Mouse (Mus musculus): ENCODE data around the gene Cdkl4.
"Not testable (repeated sequence)": the region's sequence is repeated elsewhere in the genome, so short reads cannot be mapped to it uniquely, and the experiment has no call there.

The Cdkl4 gene

GRCm38 (mm10) chr17:80563762-80564610 is 13.6 kb downstream of the Cdkl4 start:
- DNase-seq = not testable (repeated sequence)

GRCm38 (mm10) chr17:80562792-80563191 is 14.8 kb downstream of the Cdkl4 start:
- DNase-seq = no peak

- peak; percentile 86 to 88 for DNase-seq
Observed at GRCm38 (mm10) chr17:80560669-80561401, 16.8 kb downstream of the Cdkl4 start.

- no peak for DNase-seq
Observed at GRCm38 (mm10) chr17:80559745-80560144, 17.9 kb downstream of the Cdkl4 start.

GRCm38 (mm10) chr17:80559050-80559449 is 18.6 kb downstream of the Cdkl4 start:
- DNase-seq = peak; percentile 75 to 78

- DNase-seq = peak; percentile 19 to 52
Observed at GRCm38 (mm10) chr17:80558583-80558982, 19.0 kb downstream of the Cdkl4 start.

- DNase-seq = no peak
Observed at GRCm38 (mm10) chr17:80557461-80557860, 20.2 kb downstream of the Cdkl4 start.

GRCm38 (mm10) chr17:80553318-80554270 is 24.0 kb downstream of the Cdkl4 start:
- peak; percentile 80 to 89 for DNase-seq

- DNase-seq = no peak
Observed at GRCm38 (mm10) chr17:80552653-80553052, 25.0 kb downstream of the Cdkl4 start.

GRCm38 (mm10) chr17:80550981-80551380 is 26.6 kb downstream of the Cdkl4 start:
- no peak for DNase-seq

- no peak for DNase-seq
Observed at GRCm38 (mm10) chr17:80546846-80547245, 30.8 kb downstream of the Cdkl4 start.

- no peak for DNase-seq
Observed at GRCm38 (mm10) chr17:80546227-80546626, 31.4 kb downstream of the Cdkl4 start.

GRCm38 (mm10) chr17:80543646-80544045 is 34.0 kb downstream of the Cdkl4 start:
- no peak for DNase-seq

GRCm38 (mm10) chr17:80537136-80537535 is 40.5 kb downstream of the Cdkl4 start:
- DNase-seq = no peak

- no peak for DNase-seq
Observed at GRCm38 (mm10) chr17:80535633-80536032, 42.0 kb downstream of the Cdkl4 start.

GRCm38 (mm10) chr17:80531351-80531750 is 46.3 kb downstream of the Cdkl4 start:
- DNase-seq = not testable (repeated sequence)

GRCm38 (mm10) chr17:80523231-80523630 is 54.4 kb downstream of the Cdkl4 start:
- DNase-seq = no peak

GRCm38 (mm10) chr17:80522229-80522556 is 55.4 kb downstream of the Cdkl4 start:
- no peak for DNase-seq

GRCm38 (mm10) chr17:80521521-80522228 is 55.9 kb downstream of the Cdkl4 start:
- DNase-seq = no peak

GRCm38 (mm10) chr17:80520537-80520936 is 57.1 kb downstream of the Cdkl4 start:
- no peak for DNase-seq

GRCm38 (mm10) chr17:80518811-80519210 is 58.8 kb downstream of the Cdkl4 start:
- no peak for DNase-seq

- DNase-seq = no peak
Observed at GRCm38 (mm10) chr17:80517244-80517643, 60.4 kb downstream of the Cdkl4 start.

Data from kidney, postnatal 4 days (tissue).